Mouse (Mus musculus): Measurements from ENCODE around the gene Brms1. TPM values are rescaled to one million over a fixed set of nuclear protein-coding genes. Genes with fewer than 3 reads are reported as not detected.

Brms1 gene
- polyA plus RNA-seq, 1 experiment from 2014 or later, result 47.6 TPM

DNA sequence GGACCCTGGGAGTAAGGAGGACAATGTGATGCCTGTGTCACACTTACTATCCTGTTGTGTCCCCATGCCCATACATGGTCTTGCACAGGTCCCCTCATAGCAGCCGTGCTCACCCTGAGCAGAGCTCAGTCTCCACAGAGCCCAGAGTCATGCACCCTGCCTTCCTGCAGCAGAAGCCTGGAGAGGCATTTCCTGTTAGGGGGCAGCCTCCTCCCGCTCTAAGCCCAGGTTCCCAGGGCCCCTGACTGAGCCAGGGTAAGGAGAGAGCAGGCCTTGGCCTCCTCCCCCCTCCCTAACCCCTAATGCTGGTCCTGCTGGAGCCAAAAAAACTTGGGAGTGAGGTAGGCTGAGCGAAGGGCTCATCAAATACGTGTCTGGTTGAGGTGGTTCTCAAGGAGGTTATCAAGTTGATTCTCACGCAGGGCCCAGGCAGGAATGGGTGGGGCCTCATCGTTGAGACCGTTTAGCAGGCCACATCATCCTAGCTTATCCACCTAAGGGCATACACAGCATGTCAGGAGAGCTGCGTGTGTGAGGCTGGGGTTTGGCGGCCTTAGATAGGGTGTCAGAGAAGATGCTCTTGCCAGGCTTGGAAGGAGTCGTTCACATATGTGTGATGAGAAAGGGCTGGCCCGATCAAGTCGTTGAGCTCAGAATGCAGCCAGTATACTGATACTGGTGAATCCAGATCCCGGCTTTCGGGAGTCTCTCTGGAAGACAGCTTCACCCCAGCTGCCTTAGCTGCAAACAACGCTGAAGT is 26.1 kb downstream of the Brms1 start:
- no peak overlapping the region for H3K9ac ChIP-seq (replicated peaks; ENCODE audit: low read depth)
- no peaks in the 10 kb centered on the region for H3K36me3 ChIP-seq (ENCODE audit: insufficient read depth, low read length)
- ATAC-seq (peak; percentile 8; the same call in 1 of the 2 replicates), DNase-seq (ENCODE audit: low spot score) (peak; percentile 20)
- peak overlapping the region; percentile 70 for H3K4me2 ChIP-seq (replicated peaks; ENCODE audit: low read depth, low read length)
- no peak for TF ChIP-seq CTCF (IDR thresholded peaks at IDR 0.05)
- no peak for TF ChIP-seq EP300 (IDR thresholded peaks at IDR 0.05)
- H3K9me3 ChIP-seq (ENCODE audit: low read length), result no peaks in the 10 kb centered on the region
- 8% methylated on average over 15 of the region's 15 CpGs for WGBS
- peak overlapping the region; percentile 57 for H3K27ac ChIP-seq (ENCODE audit: low read length)
- H3K4me1 ChIP-seq (ENCODE audit: insufficient read depth, low read depth, low read length), result peaks cover 14% of the 10 kb centered on the region; the same call in 1 of the 2 replicates
- peak overlapping the region; percentile 41 for H3K4me3 ChIP-seq (ENCODE audit: low read depth, low read length)
- 0 out of 2 replicates have a peak, but pooled peaks cover 11% of the 10 kb centered on the region for H3K27me3 ChIP-seq (replicated peaks; ENCODE audit: insufficient read depth, low read length)

DNA sequence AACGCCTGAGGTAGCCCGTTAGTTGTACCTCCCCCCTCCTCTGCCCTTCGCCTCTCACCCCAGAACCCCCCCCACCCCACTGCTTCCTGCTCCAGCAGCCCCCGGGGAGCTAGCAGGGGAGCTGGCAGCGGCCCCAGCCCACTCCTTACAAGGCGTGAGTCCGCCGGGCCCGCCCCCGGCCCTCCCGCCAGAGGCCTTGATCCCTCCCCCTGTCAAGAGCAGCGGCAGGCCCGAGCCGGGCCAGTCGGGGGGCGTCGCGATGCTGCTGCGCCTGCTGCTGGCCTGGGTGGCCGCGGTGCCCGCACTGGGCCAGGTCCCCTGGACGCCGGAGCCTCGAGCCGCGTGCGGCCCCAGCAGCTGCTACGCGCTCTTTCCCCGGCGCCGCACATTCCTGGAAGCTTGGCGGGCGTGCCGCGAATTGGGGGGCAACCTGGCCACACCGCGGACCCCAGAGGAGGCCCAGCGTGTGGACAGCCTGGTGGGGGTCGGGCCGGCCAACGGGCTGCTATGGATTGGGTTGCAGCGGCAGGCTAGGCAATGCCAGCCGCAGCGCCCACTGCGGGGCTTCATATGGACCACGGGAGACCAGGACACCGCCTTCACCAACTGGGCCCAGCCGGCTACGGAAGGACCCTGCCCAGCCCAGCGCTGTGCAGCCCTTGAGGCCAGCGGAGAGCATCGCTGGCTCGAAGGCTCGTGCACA is 26.9 kb downstream of the Brms1 start, which contains the start of gene Cd248:
Cd248 (plus strand) TSS at position 212 of the 703 bp plus-strand sequence.
- ATAC-seq (peak; percentile 67), DNase-seq (ENCODE audit: low spot score) (peak; percentile 77)
- TF ChIP-seq CTCF (IDR thresholded peaks at IDR 0.05) (no peak), EP300 (IDR thresholded peaks at IDR 0.05) (no peak)
- Histone ChIP-seq H3K9me3 (ENCODE audit: low read length) (no peaks in the 10 kb centered on the region), H3K4me1 (ENCODE audit: insufficient read depth, low read depth, low read length) (peaks cover 14% of the 10 kb centered on the region; the same call in 1 of the 2 replicates), H3K27me3 (replicated peaks; ENCODE audit: insufficient read depth, low read length) (0 out of 2 replicates have a peak, but pooled peaks cover 11% of the 10 kb centered on the region), H3K4me2 (replicated peaks; ENCODE audit: low read depth, low read length) (peak within 1 kb of the TSS; percentile 70), H3K4me3 (ENCODE audit: low read depth, low read length) (peak within 1 kb of the TSS; percentile 41), H3K27ac (ENCODE audit: low read length) (peak within 1 kb of the TSS; percentile 57), H3K9ac (replicated peaks; ENCODE audit: low read depth) (peak within 1 kb of the TSS; percentile 6), H3K36me3 (ENCODE audit: insufficient read depth, low read length) (no peaks in the 10 kb centered on the region)
- WGBS, result under 1% methylated on average over 39 of the region's 56 CpGs

DNA sequence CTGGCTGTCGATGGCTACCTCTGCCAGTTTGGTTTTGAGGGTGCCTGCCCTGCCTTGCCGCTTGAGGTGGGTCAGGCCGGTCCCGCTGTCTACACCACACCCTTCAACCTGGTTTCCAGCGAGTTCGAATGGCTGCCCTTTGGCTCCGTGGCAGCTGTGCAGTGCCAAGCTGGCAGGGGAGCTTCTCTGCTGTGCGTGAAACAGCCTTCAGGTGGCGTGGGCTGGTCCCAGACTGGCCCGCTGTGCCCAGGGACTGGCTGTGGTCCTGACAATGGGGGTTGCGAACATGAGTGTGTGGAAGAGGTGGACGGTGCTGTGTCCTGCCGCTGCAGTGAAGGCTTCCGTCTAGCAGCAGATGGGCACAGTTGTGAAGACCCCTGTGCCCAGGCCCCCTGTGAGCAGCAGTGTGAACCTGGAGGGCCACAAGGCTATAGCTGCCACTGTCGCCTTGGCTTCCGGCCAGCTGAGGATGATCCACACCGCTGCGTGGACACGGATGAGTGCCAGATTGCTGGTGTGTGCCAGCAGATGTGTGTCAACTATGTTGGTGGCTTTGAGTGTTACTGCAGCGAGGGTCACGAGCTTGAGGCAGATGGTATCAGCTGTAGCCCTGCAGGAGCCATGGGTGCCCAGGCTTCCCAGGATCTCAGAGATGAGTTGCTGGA is 27.5 kb downstream of the Brms1 start:
- H3K9me3 ChIP-seq (ENCODE audit: low read length), result no peaks in the 10 kb centered on the region
- H3K4me3 ChIP-seq (ENCODE audit: low read depth, low read length), result peak overlapping the region; percentile 41
- peaks cover 14% of the 10 kb centered on the region; the same call in 1 of the 2 replicates for H3K4me1 ChIP-seq (ENCODE audit: insufficient read depth, low read depth, low read length)
- H3K4me2 ChIP-seq (replicated peaks; ENCODE audit: low read depth, low read length), result peak overlapping the region; percentile 70
- peak overlapping the region; percentile 6 for H3K9ac ChIP-seq (replicated peaks; ENCODE audit: low read depth)
- WGBS, result 33% methylated on average over 21 of the region's 21 CpGs
- no peak for DNase-seq (ENCODE audit: low spot score)
- no peak; the same call in 1 of the 2 replicates for TF ChIP-seq CTCF (IDR thresholded peaks at IDR 0.05)
- TF ChIP-seq EP300 (IDR thresholded peaks at IDR 0.05), result no peak
- no peak overlapping the region for H3K27ac ChIP-seq (ENCODE audit: low read length)
- 0 out of 2 replicates have a peak, but pooled peaks cover 11% of the 10 kb centered on the region for H3K27me3 ChIP-seq (replicated peaks; ENCODE audit: insufficient read depth, low read length)
- no peaks in the 10 kb centered on the region for H3K36me3 ChIP-seq (ENCODE audit: insufficient read depth, low read length)
- no peak for ATAC-seq

DNA sequence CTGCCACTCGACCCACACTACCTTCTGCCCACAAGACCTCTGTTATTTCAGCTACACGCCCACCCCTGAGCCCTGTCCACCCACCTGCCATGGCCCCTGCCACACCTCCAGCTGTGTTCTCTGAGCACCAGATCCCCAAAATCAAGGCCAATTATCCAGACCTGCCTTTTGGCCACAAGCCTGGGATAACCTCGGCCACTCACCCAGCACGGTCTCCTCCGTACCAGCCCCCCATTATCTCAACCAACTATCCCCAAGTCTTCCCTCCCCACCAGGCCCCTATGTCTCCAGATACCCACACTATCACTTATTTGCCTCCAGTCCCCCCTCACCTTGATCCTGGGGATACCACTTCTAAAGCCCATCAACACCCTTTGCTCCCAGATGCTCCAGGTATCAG is 28.3 kb downstream of the Brms1 start:
- no peak overlapping the region for H3K27ac ChIP-seq (ENCODE audit: low read length)
- TF ChIP-seq CTCF (IDR thresholded peaks at IDR 0.05), result no peak
- TF ChIP-seq EP300 (IDR thresholded peaks at IDR 0.05), result no peak
- peaks cover 14% of the 10 kb centered on the region; the same call in 1 of the 2 replicates for H3K4me1 ChIP-seq (ENCODE audit: insufficient read depth, low read depth, low read length)
- H3K9ac ChIP-seq (replicated peaks; ENCODE audit: low read depth), result no peak overlapping the region
- 62% methylated on average over 5 of the region's 5 CpGs for WGBS
- H3K9me3 ChIP-seq (ENCODE audit: low read length), result no peaks in the 10 kb centered on the region
- H3K36me3 ChIP-seq (ENCODE audit: insufficient read depth, low read length), result no peaks in the 10 kb centered on the region
- H3K4me3 ChIP-seq (ENCODE audit: low read depth, low read length), result no peak overlapping the region
- no peak for ATAC-seq
- 0 out of 2 replicates have a peak, but pooled peaks cover 11% of the 10 kb centered on the region for H3K27me3 ChIP-seq (replicated peaks; ENCODE audit: insufficient read depth, low read length)
- peak overlapping the region; percentile 70; the same call in 1 of the 2 replicates for H3K4me2 ChIP-seq (replicated peaks; ENCODE audit: low read depth, low read length)
- DNase-seq (ENCODE audit: low spot score), result no peak

DNA sequence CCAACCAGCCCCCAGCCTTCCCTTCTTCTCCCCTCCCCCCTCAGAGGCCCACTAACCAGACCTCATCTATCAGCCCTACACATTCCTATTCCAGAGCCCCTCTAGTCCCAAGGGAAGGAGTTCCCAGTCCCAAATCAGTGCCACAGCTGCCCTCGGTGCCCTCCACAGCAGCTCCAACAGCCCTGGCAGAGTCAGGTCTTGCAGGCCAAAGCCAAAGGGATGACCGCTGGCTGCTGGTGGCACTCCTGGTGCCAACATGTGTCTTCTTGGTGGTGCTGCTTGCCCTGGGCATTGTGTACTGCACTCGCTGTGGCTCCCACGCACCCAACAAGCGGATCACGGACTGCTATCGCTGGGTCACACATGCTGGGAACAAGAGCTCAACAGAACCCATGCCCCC is 28.8 kb downstream of the Brms1 start:
- Histone ChIP-seq H3K9me3 (ENCODE audit: low read length) (no peaks in the 10 kb centered on the region), H3K27ac (ENCODE audit: low read length) (no peak overlapping the region), H3K9ac (replicated peaks; ENCODE audit: low read depth) (no peak overlapping the region), H3K27me3 (replicated peaks; ENCODE audit: insufficient read depth, low read length) (0 out of 2 replicates have a peak, but pooled peaks cover 11% of the 10 kb centered on the region), H3K4me2 (replicated peaks; ENCODE audit: low read depth, low read length) (peak overlapping the region; percentile 70; the same call in 1 of the 2 replicates), H3K4me3 (ENCODE audit: low read depth, low read length) (no peak overlapping the region; the same call in 1 of the 2 replicates), H3K4me1 (ENCODE audit: insufficient read depth, low read depth, low read length) (peaks cover 14% of the 10 kb centered on the region; the same call in 1 of the 2 replicates), H3K36me3 (ENCODE audit: insufficient read depth, low read length) (no peaks in the 10 kb centered on the region)
- DNase-seq (ENCODE audit: low spot score) (no peak), ATAC-seq (no peak)
- no peak for TF ChIP-seq EP300 (IDR thresholded peaks at IDR 0.05)
- TF ChIP-seq CTCF (IDR thresholded peaks at IDR 0.05), result no peak
- 67% methylated on average over 7 of the region's 7 CpGs for WGBS

Data from lung, postnatal 0 days (tissue).